15 mouse cellular contexts compared by ENCODE assay signal in the genomic region with DNA sequence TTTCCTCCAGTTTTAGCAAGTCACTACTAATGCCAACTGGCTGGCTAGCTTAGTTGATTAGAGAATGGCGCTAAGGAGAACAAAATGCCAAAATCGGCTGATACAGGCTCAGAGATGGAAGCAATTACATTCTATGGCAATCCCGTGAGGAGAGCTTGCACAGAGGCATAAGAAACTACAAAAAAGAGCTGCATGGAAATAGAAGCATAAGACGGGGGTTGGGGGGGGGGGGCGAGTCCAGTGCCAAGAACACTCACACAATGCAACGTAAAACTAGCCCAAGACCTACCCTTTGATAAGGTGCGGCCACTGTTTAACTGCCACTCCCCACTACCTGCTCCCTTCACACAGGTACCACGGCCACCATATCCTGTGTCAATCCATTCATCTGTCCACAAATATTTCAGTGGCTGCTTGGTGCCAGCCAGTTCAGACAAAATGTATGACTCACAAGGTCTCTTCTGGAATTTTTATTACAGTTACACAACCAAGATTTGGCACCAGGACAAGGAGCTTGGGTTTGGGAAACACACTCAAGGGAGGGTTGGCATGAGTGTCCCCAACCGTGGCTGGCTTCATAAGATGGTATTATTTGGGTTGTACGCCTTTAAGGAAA. TPM values are rescaled to one million over a fixed set of nuclear protein-coding genes. Genes with fewer than 3 reads are reported as not detected.
DNase-seq lines count a peak whose midpoint lies in the region; ATAC-seq lines count a peak whose summit lies in the region.
"Had no signal": no experiment of that assay in that cellular context is flagged by ENCODE, and none has a peak within 500 bp of the region (broad histone marks: within the 10 kb centered on the region; RNA-seq: fewer than 3 reads in every experiment).

No protein-coding gene starts in this region.

- DNase-seq in kidney, postnatal 36 days, result peak; percentile 17 to 35
- peak; percentile 88 for DNase-seq in Muller cell, postnatal 12 days (ENCODE audit: inconsistent ontology term)
- peak; percentile 83 for DNase-seq in adrenal gland, postnatal 10 days
- DNase-seq in lung, postnatal 10 days, result peak; percentile 34
- DNase-seq in spleen, adult 18-20 months, result no peak
- no peak for DNase-seq in embryo, embryonic 9.5 days (ENCODE audit: extremely low spot score)
- DNase-seq: cerebellum, adult 18-20 months; forebrain, postnatal 0 days; left cerebral cortex, postnatal 4 days; lung, embryonic 14.5 days; right cerebral cortex, postnatal 4 days had no signal

- H3K27me3 ChIP-seq in kidney, embryonic 14.5 days (ENCODE audit: control insufficient read depth, insufficient read depth, low read length), result no peaks in the 10 kb centered on the region
- H3K27me3 ChIP-seq: midbrain, embryonic 15.5 days had no signal

- H3K27ac ChIP-seq in kidney, embryonic 14.5 days (ENCODE audit: low read depth, low read length), result no peak overlapping the region
- H3K27ac ChIP-seq: embryonic facial prominence, embryonic 10.5 days; hindbrain, embryonic 10.5 days; midbrain, embryonic 15.5 days had no signal

- H3K9ac ChIP-seq in kidney, embryonic 14.5 days (ENCODE audit: low read depth, low read length), result no peak overlapping the region
- H3K9ac ChIP-seq: forebrain, postnatal 0 days; lung, embryonic 14.5 days; midbrain, embryonic 15.5 days had no signal

- no peaks in the 10 kb centered on the region for H3K36me3 ChIP-seq in kidney, embryonic 14.5 days (ENCODE audit: control insufficient read depth, insufficient read depth, low read length)
- H3K36me3 ChIP-seq: embryonic facial prominence, embryonic 10.5 days; hindbrain, embryonic 10.5 days; midbrain, embryonic 15.5 days had no signal

- H3K4me1 ChIP-seq in kidney, embryonic 14.5 days (ENCODE audit: control insufficient read depth, insufficient read depth, low read length), result no peaks in the 10 kb centered on the region
- H3K4me1 ChIP-seq: hindbrain, embryonic 10.5 days; midbrain, embryonic 15.5 days had no signal

- ATAC-seq in kidney, embryonic 14.5 days (ENCODE audit: low FRiP score, low TSS enrichment), result no peak
- ATAC-seq: forebrain, postnatal 0 days; midbrain, embryonic 15.5 days had no signal

- no peaks in the 10 kb centered on the region for H3K9me3 ChIP-seq in kidney, embryonic 14.5 days (ENCODE audit: control insufficient read depth, low read length)
- H3K9me3 ChIP-seq: embryonic facial prominence, embryonic 10.5 days; hindbrain, embryonic 10.5 days; midbrain, embryonic 15.5 days had no signal

- no peak overlapping the region for H3K4me3 ChIP-seq in kidney, embryonic 14.5 days (ENCODE audit: low read length)
- H3K4me3 ChIP-seq: embryonic facial prominence, embryonic 10.5 days; hindbrain, embryonic 10.5 days; midbrain, embryonic 15.5 days had no signal

- 92% methylated on average over 10 of the region's 10 CpGs for WGBS in kidney, embryonic 14.5 days

- H3K4me2 ChIP-seq in kidney, embryonic 14.5 days (replicated peaks; ENCODE audit: low read depth, low read length), result no peak overlapping the region
- H3K4me2 ChIP-seq: lung, embryonic 14.5 days; midbrain, embryonic 15.5 days had no signal

RNA-seq across cellular contexts. Expression of gene Iqgap2, which starts 48.2 kb away (rescaled TPM):
- 6.6 and 11.2 TPM in 2 replicates for polyA plus RNA-seq in kidney, embryonic 14.5 days (2014; fragmentation: Nextera tagmentation; extraction: Ambion mirVana)
- total RNA-seq in adrenal gland, postnatal 10 days (2021), result 10 to 100 TPM; 63.8 to 81.7 TPM

Comparison
In these comparisons a context has a peak if more than half of its experiments do, and no peak if none do; other contexts are left out.
1. DNase-seq: peak in kidney, postnatal 36 days (2 of 2), Muller cell, postnatal 12 days (single experiment), adrenal gland, postnatal 10 days (single experiment) and lung, postnatal 10 days (single experiment); none in spleen, adult 18-20 months (0 of 2) and embryo, embryonic 9.5 days (single experiment).